Comparison of ENCODE assay signal across 8 mouse cellular contexts in genomic region chr10:128322141-128323108, GRCm38 (mm10). TPM values are rescaled to one million over a fixed set of nuclear protein-coding genes. Genes with fewer than 3 reads are reported as not detected.
DNase-seq lines count a peak whose midpoint lies in the region; ATAC-seq and TF ChIP-seq lines count a peak whose summit lies in the region.

Gene Cnpy2 (plus strand): TSS chr10:128322459.

- peak within 1 kb of the TSS; percentile 88 for H3ac ChIP-seq in myocyte (ENCODE audit: control insufficient read depth, insufficient read length)

- peak; percentile 78 for ATAC-seq in CD4-positive, CD25-positive, alpha-beta regulatory T cell, adult 4 months
- ATAC-seq in heart, embryonic 14.5 days (ENCODE audit: insufficient number of reproducible peaks, insufficient read depth, low FRiP score, low read depth), result peak; percentile 87
- ATAC-seq in liver, embryonic 11.5 days (replicated peaks; ENCODE audit: low FRiP score), result peak; percentile 85

- no peaks in the 10 kb centered on the region for H3K27me3 ChIP-seq in forebrain, embryonic 10.5 days (ENCODE audit: poor library complexity, severe bottlenecking)
- no peaks in the 10 kb centered on the region for H3K27me3 ChIP-seq in heart, embryonic 14.5 days (ENCODE audit: control insufficient read depth, insufficient read depth, low read length)
- no peaks in the 10 kb centered on the region for H3K27me3 ChIP-seq in liver, embryonic 11.5 days (replicated peaks; ENCODE audit: control insufficient read depth, insufficient read depth, low read length)
- H3K27me3 ChIP-seq in myocyte (ENCODE audit: control insufficient read depth, insufficient read depth, insufficient read length), result no peaks in the 10 kb centered on the region

- peak within 1 kb of the TSS; percentile 96 for H3K9ac ChIP-seq in heart, embryonic 14.5 days (ENCODE audit: low read length)
- H3K9ac ChIP-seq in liver, embryonic 11.5 days (ENCODE audit: low read depth, low read length), result peak within 1 kb of the TSS; percentile 99

- peak within 1 kb of the TSS; percentile 80 for H3K4me3 ChIP-seq in brown adipose tissue, adult 24 weeks (ENCODE audit: insufficient read depth, low read depth, low read length)
- H3K4me3 ChIP-seq in forebrain, embryonic 10.5 days, result peak within 1 kb of the TSS; percentile 85
- peak within 1 kb of the TSS; percentile 82 to 87 for H3K4me3 ChIP-seq in heart, embryonic 14.5 days (ENCODE audit: control insufficient read depth in 1 of 2, insufficient read depth in 1 of 2, low read depth in 1 of 2, low read length in 2 of 2)
- H3K4me3 ChIP-seq in liver, embryonic 11.5 days (ENCODE audit: low read depth, low read length), result peak within 1 kb of the TSS; percentile 93
- H3K4me3 ChIP-seq in myocyte, result peak within 1 kb of the TSS; percentile 95

- H3K79me2 ChIP-seq in myocyte (ENCODE audit: control insufficient read depth, insufficient read depth), result peaks cover 26% of the 10 kb centered on the region

- WGBS in forebrain, embryonic 10.5 days, result under 1% methylated on average over 40 of the region's 40 CpGs
- under 1% methylated on average over 40 of the region's 40 CpGs for WGBS in heart, embryonic 14.5 days
- WGBS in liver, embryonic 11.5 days, result under 1% methylated on average over 40 of the region's 40 CpGs

- peak; percentile 51 for TF ChIP-seq POLR2A in myocyte (IDR thresholded peaks at IDR 0.05; ENCODE audit: insufficient read length, low read depth)

- H3K36me3 ChIP-seq in forebrain, embryonic 10.5 days (replicated peaks), result peaks cover 79% of the 10 kb centered on the region
- peaks cover 68% of the 10 kb centered on the region for H3K36me3 ChIP-seq in heart, embryonic 14.5 days (ENCODE audit: control insufficient read depth, insufficient read depth, low read length)
- H3K36me3 ChIP-seq in liver, embryonic 11.5 days (ENCODE audit: control insufficient read depth, insufficient read depth, low read length), result peaks cover 41% of the 10 kb centered on the region
- H3K36me3 ChIP-seq in myocyte (ENCODE audit: control insufficient read depth, insufficient read depth), result peaks cover 34% of the 10 kb centered on the region

- peaks cover 8% of the 10 kb centered on the region; the same call in 1 of the 2 replicates for H3K4me1 ChIP-seq in brown adipose tissue, adult 24 weeks (ENCODE audit: control insufficient read depth, insufficient read depth, insufficient read length, low read length)
- peaks cover 20% of the 10 kb centered on the region for H3K4me1 ChIP-seq in forebrain, embryonic 10.5 days
- peaks cover 7 to 17% of the 10 kb centered on the region in 2 experiments for H3K4me1 ChIP-seq in heart, embryonic 14.5 days (ENCODE audit: control insufficient read depth in 2 of 2, insufficient read depth in 2 of 2, low read length in 2 of 2)
- H3K4me1 ChIP-seq in liver, embryonic 11.5 days (replicated peaks; ENCODE audit: control insufficient read depth, insufficient read depth, low read length), result peaks cover 17% of the 10 kb centered on the region

- DNase-seq in forebrain, embryonic 10.5 days (ENCODE audit: extremely low spot score, low spot score), result peak; percentile 96
- DNase-seq in kidney, postnatal 10 days, result peak; percentile 91
- peak; percentile 92 for DNase-seq in liver, embryonic 11.5 days (ENCODE audit: low spot score)
- DNase-seq in spleen, postnatal 4 days (ENCODE audit: low spot score in 2 of 2), result peak; percentile 72 to 88

- H3K4me2 ChIP-seq in heart, embryonic 14.5 days (ENCODE audit: low read length), result peak within 1 kb of the TSS; percentile 73
- H3K4me2 ChIP-seq in liver, embryonic 11.5 days, result peak within 1 kb of the TSS; percentile 97
- peak within 1 kb of the TSS; percentile 91 for H3K4me2 ChIP-seq in myocyte (ENCODE audit: low read depth)

- H3K27ac ChIP-seq in brown adipose tissue, adult 24 weeks (replicated peaks; ENCODE audit: low read depth, low read length), result peak within 1 kb of the TSS; percentile 83
- H3K27ac ChIP-seq in forebrain, embryonic 10.5 days, result peak within 1 kb of the TSS; percentile 96
- peak within 1 kb of the TSS; percentile 88 to 96 for H3K27ac ChIP-seq in heart, embryonic 14.5 days (replicated peaks in 1 of 2; ENCODE audit: control insufficient read depth in 1 of 2, insufficient read depth in 1 of 2, low read depth in 2 of 2, low read length in 2 of 2)
- peak within 1 kb of the TSS; percentile 94 for H3K27ac ChIP-seq in liver, embryonic 11.5 days (ENCODE audit: low read depth, low read length)

- no peaks in the 10 kb centered on the region for H3K9me3 ChIP-seq in forebrain, embryonic 10.5 days
- no peaks in the 10 kb centered on the region for H3K9me3 ChIP-seq in heart, embryonic 14.5 days (ENCODE audit: control insufficient read depth, low read length)
- H3K9me3 ChIP-seq in liver, embryonic 11.5 days (ENCODE audit: control insufficient read depth, low read length), result no peaks in the 10 kb centered on the region

TF ChIP-seq in myocyte, 11 proteins besides CTCF, POLR2A, EP300 and RAD21:
- peak; percentile 68 for TF ChIP-seq POLR2AphosphoS2 (IDR thresholded peaks at IDR 0.05; ENCODE audit: insufficient read length, low read depth)
- TF ChIP-seq REST (IDR thresholded peaks at IDR 0.05; ENCODE audit: insufficient read depth, insufficient read length), result no peak
- peak; percentile 97 for TF ChIP-seq USF1 (IDR thresholded peaks at IDR 0.05; ENCODE audit: low read depth)
- peak in 1 of 3 experiments; percentile 16 for TF ChIP-seq MYOG (IDR thresholded peaks at IDR 0.05; ENCODE audit: control insufficient read depth in 1 of 3, insufficient read depth in 1 of 3, insufficient read length in 2 of 3, low read depth in 2 of 3)
- peak; percentile 63; the same call in 1 of the 2 replicates for TF ChIP-seq CEBPB (IDR thresholded peaks at IDR 0.05; ENCODE audit: insufficient read depth, poor library complexity, severe bottlenecking)
- TF ChIP-seq MAX (IDR thresholded peaks at IDR 0.05; ENCODE audit: low read depth), result peak; percentile 66

RNA-seq across cellular contexts. Expression of gene Cnpy2, which starts in this region (rescaled TPM):
- polyA plus RNA-seq in CD4-positive, CD25-positive, alpha-beta regulatory T cell, adult 4 months (2017; shearing (Covaris generic)), result 100 to 1,000 TPM; 116 to 120 TPM
- polyA plus RNA-seq in brown adipose tissue, adult 24 weeks (2012; ENCODE audit: insufficient read depth, insufficient read length, missing spikeins), result 115 and 131 TPM in 2 replicates
- 253 and 256 TPM in 2 replicates for polyA plus RNA-seq in forebrain, embryonic 10.5 days (2016; fragmentation: Nextera tagmentation; extraction: Ambion mirVana)
- 213 and 243 TPM in 2 replicates for polyA plus RNA-seq in heart, embryonic 14.5 days (2014; fragmentation: Nextera tagmentation; extraction: Ambion mirVana)
- 195 and 221 TPM in 2 replicates for polyA plus RNA-seq in liver, embryonic 11.5 days (2014; fragmentation: Nextera tagmentation; extraction: Ambion mirVana)
- 91.8 TPM for polyA plus RNA-seq in myocyte (2012; fragmentation: generic; extraction: Trizol)

Comparison
In these comparisons a context has a peak if more than half of its experiments do, and no peak if none do; other contexts are left out.
1. Peak in every context shown above with its lines: DNase-seq, ATAC-seq, H3K4me3 ChIP-seq and H3K27ac ChIP-seq.